Mouse (Mus musculus): Measurements from ENCODE around the gene Cutal. TPM values are rescaled to one million over a fixed set of nuclear protein-coding genes. Genes with fewer than 3 reads are reported as not detected.

Gene Cutal
- polyA plus RNA-seq (2017; shearing (Covaris generic)): not detected

DNA sequence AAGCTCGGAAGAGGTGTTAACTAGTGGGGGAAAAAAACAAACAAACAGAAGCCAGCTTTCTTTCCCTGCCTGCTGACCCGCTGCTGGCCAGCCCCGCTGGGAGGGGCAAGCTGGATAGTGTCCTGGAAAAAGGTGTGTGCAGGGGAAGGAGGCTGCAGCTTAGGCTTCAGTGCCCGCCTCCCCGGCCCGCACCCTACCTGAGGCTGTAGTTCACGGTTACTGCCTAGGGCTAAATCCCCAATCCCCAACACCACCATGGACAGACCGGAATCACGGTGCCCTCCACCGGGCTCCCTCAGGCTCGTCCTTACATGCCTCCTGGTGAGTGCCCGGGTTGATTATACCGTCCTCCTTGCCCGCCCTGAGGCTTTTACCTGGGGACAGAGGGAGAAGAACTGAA is at the start of gene Cutal:
Gene Cutal (plus strand): TSS at position 126 of the 400 bp plus-strand sequence.

DNA sequence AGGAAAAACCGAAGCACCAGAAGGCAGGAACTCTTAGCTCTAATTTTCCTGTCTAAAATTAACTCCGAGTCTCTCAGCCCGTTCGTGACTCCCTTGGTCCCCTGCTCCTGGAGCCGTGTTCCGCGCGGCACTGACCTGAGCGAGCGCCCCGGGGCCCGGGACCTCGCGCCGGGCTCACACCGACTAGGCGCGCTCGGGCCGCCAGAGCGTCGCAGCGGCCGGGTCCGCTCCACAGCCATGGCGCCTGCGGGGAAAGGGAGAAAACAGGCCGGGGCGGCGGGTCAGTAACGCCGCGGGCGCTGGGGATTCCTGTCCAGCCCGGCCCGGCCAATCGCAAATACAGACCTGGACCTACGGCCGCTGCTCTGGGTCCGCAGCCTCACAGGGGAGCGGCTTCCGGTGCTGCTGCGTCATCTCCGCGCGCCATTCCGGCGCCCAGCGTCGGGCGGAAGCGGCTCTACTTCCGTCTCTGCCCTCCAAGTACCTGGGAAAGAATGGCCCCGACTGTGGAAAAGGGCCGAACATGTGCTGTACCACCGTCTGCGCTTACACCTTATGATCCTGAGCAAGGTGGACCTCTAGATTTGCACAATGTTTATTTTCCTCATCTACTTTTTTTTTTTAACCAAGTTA is 48.3 kb upstream of the Cutal start, which contains the start of gene Fbxw2:
Gene Fbxw2 (minus strand): TSS at position 485 of the 633 bp plus-strand sequence.

DNA sequence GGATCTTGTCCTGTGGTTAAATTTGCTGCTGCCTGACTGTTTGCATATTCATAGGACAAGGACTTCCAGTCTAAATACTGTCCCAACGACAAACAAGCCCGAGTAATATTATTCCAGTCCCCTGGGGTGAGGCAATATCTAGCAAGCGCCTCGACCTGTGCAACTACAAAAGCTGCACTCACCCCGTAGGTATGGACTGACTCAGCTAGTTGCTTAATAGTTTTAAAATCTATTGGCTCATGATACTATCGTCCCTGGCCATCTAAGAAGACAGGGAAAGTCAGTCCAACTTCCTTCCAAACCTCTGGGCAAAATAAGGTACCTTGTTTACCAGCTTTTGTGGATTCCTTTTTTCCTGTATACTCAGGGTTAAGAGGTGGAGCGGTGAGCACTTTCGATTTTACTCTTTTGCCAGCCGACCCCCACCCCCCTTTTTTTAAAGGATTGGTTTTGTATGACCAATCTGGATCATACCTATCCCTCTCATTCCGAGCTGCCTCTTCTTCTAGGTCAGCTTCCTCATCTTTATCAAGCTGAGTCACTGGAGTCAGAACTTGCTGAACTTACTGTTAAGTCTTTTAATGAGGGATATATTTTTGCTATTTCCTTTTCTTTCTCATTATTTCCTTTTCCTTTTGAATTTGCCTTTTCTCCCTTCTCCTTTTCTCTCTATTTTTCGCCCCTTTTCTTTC is 41.3 kb upstream of the Cutal start, which contains the start of gene Gm34653:
Gene Gm34653 (plus strand): TSS at position 242 of the 692 bp plus-strand sequence.

DNA sequence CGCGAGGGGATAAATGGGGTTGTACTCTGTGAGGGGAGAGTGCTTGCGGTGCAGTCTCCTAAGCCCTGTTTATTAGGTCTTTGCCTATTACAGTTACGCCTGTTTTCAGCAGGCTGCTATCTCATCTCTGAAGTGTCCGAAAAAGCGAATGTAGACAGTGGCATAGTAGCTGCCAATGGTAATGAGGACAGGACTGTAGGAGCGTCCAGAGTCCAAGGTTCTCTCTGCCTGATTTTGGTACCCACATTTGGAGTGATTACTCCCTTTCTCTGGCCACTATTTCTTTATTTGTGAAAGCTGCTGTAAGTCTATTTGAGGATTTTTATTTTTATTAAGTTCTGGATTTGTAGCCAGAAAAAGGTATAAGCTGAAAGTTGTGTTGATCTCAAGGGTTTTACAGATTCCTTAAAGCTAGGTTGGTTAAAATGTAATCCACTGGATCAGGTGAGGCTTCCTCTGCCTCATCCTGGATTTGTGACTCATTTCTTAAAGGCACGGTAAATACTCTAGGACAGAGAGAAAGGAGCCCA is 685 bp downstream of the Cutal start, which contains the start of gene Psmd5:
Gene Psmd5 (minus strand): TSS at position 153 of the 530 bp plus-strand sequence.

DNA sequence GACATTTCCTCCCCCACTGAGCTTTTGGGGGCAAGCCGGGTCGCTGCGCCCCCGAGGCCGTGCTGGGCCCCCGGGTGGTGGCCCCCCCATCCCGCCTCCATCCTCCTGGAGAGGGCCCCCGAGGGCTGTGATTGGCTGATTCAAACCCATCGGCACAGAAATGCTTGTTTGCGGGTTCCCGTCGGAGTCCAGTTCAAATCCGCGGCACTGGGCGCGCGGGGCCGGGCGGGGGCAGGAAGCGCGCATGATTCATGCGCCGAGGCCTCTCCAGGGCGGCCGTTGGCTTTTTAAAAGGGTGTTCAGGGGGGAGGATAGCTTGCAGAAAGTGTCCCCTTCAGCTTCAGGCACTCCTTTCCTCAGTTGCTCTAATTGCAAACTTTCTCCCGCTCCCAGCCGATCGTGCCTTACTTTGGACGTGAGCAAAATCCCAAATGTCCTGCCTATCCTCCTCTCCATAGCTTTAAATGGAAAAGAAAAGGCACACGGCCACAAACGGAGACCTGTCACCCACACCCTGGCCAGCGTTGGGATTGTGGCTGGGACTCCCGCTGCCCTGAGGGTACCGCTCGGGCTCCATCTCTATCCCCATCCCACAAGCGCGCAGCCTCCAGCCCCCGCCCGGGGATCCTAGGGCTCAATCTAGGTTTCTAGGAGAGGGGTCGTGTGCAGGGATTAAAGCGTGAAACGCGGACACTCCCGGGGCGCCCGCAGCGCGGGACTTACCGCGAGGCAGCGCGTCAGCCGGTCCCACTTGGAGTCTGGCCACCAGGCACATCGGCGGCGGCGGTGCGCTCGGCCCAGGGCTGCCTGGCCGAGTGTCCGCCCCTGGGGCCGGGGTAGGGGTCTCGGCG is 39.2 kb downstream of the Cutal start, which contains the start of gene Phf19:
Gene Phf19 (minus strand): TSS at position 809 of the 851 bp plus-strand sequence.

Other genes with a start within 250 kb of the Cutal start
- gene Gapvd1, start 119.2 kb upstream of the Cutal start, polyA plus RNA-seq (2017; shearing (Covaris generic)): 133 TPM
- 634 TPM for gene Hspa5, start 102.4 kb upstream of the Cutal start, polyA plus RNA-seq (2017; shearing (Covaris generic))
- 52.3 TPM for gene Rabepk, start 74.5 kb upstream of the Cutal start, polyA plus RNA-seq (2017; shearing (Covaris generic))
- 102 TPM for gene Fbxw2, start 48.1 kb upstream of the Cutal start, polyA plus RNA-seq (2017; shearing (Covaris generic))
- gene Gm34653, start 41.4 kb upstream of the Cutal start, polyA plus RNA-seq (2017; shearing (Covaris generic)): not detected
- 105 TPM for gene Psmd5, start 572 bp downstream of the Cutal start, polyA plus RNA-seq (2017; shearing (Covaris generic))
- 1.2 TPM for gene Phf19, start 39.6 kb downstream of the Cutal start, polyA plus RNA-seq (2017; shearing (Covaris generic))
- 566 TPM for gene Traf1, start 87.4 kb downstream of the Cutal start, polyA plus RNA-seq (2017; shearing (Covaris generic))
- 0.45 TPM for gene Hc, start 187.0 kb downstream of the Cutal start, polyA plus RNA-seq (2017; shearing (Covaris generic))
- gene AI182371, start 227.1 kb downstream of the Cutal start, polyA plus RNA-seq (2017; shearing (Covaris generic)): 2.0 TPM
- 134 TPM for gene Cntrl, start 235.1 kb downstream of the Cutal start, polyA plus RNA-seq (2017; shearing (Covaris generic))

All from inflammation-experienced regulatory T-cells, adult 16 weeks (primary cell).